Mouse (Mus musculus) lung, postnatal 4 days (tissue): ENCODE measurements around the gene BC034090.
"Not testable (repeated sequence)": the region's sequence is repeated elsewhere in the genome, so short reads cannot be mapped to it uniquely, and the experiment has no call there.

Source experiments
- DNase-seq, 2 experiments: peaks; one replicate each; pipeline ENCODE4 v3.0.0; 2021

Gene BC034090

GRCm38 (mm10) chr1:155243797-155244770, at the start of gene BC034090:
Gene BC034090, minus strand, starts transcription at chr1:155244444.
- peak; percentile 72 to 81 for DNase-seq

GRCm38 (mm10) chr1:155293446-155293845, 49.2 kb upstream of the BC034090 start:
- DNase-seq: peak in 1 of 2 experiments; percentile 31

- no peak for DNase-seq
Observed at GRCm38 (mm10) chr1:155289411-155289810, 45.2 kb upstream of the BC034090 start.

GRCm38 (mm10) chr1:155288033-155288432, 43.8 kb upstream of the BC034090 start:
- DNase-seq: no peak

- no peak for DNase-seq
Observed at GRCm38 (mm10) chr1:155283808-155284207, 39.6 kb upstream of the BC034090 start.

- DNase-seq: peak; percentile 37 to 77
Observed at GRCm38 (mm10) chr1:155281003-155281793, 37.0 kb upstream of the BC034090 start.

GRCm38 (mm10) chr1:155280306-155280705, 36.1 kb upstream of the BC034090 start:
- DNase-seq: no peak

GRCm38 (mm10) chr1:155276381-155277033, 32.3 kb upstream of the BC034090 start:
- no peak for DNase-seq

GRCm38 (mm10) chr1:155275793-155276192, 31.5 kb upstream of the BC034090 start:
- DNase-seq: no peak

- no peak for DNase-seq
Observed at GRCm38 (mm10) chr1:155274976-155275375, 30.7 kb upstream of the BC034090 start.

- no peak for DNase-seq
Observed at GRCm38 (mm10) chr1:155272953-155273352, 28.7 kb upstream of the BC034090 start.

- not testable (repeated sequence) for DNase-seq
Observed at GRCm38 (mm10) chr1:155262496-155262895, 18.3 kb upstream of the BC034090 start.

- no peak for DNase-seq
Observed at GRCm38 (mm10) chr1:155254309-155254708, 10.1 kb upstream of the BC034090 start.

GRCm38 (mm10) chr1:155253126-155253525, 8.9 kb upstream of the BC034090 start:
- no peak for DNase-seq

- DNase-seq: no peak
Observed at GRCm38 (mm10) chr1:155252631-155253121, 8.4 kb upstream of the BC034090 start.

GRCm38 (mm10) chr1:155251596-155251995, 7.4 kb upstream of the BC034090 start:
- DNase-seq: no peak

GRCm38 (mm10) chr1:155250531-155251135, 6.4 kb upstream of the BC034090 start:
- no peak for DNase-seq

- DNase-seq: no peak
Observed at GRCm38 (mm10) chr1:155249896-155250295, 5.7 kb upstream of the BC034090 start.

GRCm38 (mm10) chr1:155248041-155248440, 3.8 kb upstream of the BC034090 start:
- DNase-seq: no peak

- DNase-seq: no peak
Observed at GRCm38 (mm10) chr1:155247441-155247840, 3.2 kb upstream of the BC034090 start.

- DNase-seq: peak in 1 of 2 experiments; percentile 13
Observed at GRCm38 (mm10) chr1:155245516-155245915, 1.3 kb upstream of the BC034090 start.

GRCm38 (mm10) chr1:155244771-155245211, 547 bp upstream of the BC034090 start:
- DNase-seq: peak in 1 of 2 experiments; percentile 47
